Mouse (Mus musculus): ENCODE data around the gene Olfr1222. TPM values are rescaled to one million over a fixed set of nuclear protein-coding genes. Genes with fewer than 3 reads are reported as not detected.
"Not testable (repeated sequence)": the region's sequence is repeated elsewhere in the genome, so short reads cannot be mapped to it uniquely, and the experiment has no call there.

The Olfr1222 gene
- 1.5 TPM in 1 of 2 replicates, not detected in the other for total RNA-seq (2017)

DNA sequence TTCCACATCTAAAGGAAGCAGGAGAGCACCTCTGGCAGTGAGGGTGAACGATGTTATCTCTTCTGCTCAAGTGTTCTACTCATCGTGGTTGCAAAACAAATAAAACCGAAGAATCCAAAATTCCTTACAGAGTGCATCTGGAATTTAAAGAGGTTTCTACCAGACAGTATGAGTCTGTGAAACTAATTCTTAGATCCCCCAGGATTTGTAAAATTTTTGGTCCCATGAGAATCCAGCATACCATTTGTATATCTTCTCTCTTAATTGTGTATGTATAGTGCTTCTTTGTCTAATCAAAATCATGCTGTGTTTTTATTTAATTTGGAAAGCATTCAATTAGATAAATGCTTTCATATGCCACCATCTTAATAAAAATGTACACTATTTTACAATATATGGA is at the start of gene Olfr1222:
TSS of gene Olfr1222 (minus strand) at position 101 of the 400 bp plus-strand sequence.
- no peak for ATAC-seq (ENCODE audit: extremely low read depth, insufficient number of reproducible peaks, low FRiP score, poor library complexity, severe bottlenecking)

DNA sequence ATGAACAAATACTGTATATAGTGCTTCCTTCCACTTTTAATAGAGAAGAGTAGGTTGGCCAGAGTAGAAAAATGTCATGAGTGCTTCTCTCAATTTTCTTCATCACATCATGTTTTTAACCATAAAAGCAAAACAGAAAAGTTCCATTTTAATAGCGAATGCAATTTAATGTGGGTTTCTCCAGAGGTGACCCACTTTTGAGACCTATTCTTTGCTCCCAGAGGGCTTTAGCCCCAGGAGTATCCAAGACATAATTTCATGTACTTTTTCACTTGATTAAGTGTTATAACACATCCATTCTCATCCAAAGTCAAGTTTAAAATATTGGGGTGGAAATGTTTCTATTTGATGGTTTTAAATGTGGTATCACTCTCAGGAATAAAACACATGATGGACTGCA is 41.7 kb upstream of the Olfr1222 start, which contains the start of gene Olfr1225:
TSS of gene Olfr1225 (minus strand) at position 101 of the 400 bp plus-strand sequence.
- ATAC-seq (ENCODE audit: extremely low read depth, insufficient number of reproducible peaks, low FRiP score, poor library complexity, severe bottlenecking), result no peak

DNA sequence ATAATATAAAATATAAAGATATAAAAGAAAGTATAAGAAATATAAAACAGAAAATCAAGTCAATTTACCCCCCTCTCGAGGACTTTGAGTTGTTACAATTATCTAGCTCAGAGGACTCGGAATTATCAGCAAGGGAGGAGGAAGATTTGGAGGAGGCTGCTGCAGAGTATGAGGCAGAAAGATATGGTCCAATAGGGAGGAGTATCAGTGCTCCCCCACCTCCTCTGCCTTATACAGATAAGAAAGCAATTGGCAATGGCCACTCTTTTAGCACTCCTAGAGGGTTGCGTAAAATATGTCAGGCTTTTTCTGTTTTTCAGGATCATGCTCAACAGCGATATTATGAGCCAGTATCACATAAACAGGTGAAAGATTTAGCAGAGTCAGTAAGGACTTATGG is 31.9 kb upstream of the Olfr1222 start:
- ATAC-seq (ENCODE audit: extremely low read depth, insufficient number of reproducible peaks, low FRiP score, poor library complexity, severe bottlenecking), result not testable (repeated sequence)

DNA sequence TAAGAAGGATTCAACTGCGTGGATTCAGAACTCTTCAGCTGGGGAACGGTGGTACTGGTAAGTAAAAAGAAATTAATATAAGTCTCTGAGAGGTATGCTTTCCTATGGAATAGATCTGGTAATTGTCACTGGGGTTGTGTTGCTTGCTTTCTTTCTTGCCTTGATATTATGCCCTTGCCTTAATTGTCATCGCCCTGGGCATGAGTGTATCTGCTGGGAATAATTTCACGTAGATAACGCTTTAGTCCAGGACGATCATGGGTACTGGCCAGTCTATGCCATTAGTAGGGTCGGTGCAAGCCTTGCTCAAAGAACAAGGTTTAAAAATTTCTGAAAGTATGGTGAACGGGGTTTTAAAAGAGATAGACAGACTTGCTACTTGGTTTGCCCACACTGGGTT is 31.1 kb upstream of the Olfr1222 start, which contains the start of gene Olfr1224-ps1:
TSS of gene Olfr1224-ps1 (minus strand) at position 101 of the 400 bp plus-strand sequence.
- not testable (repeated sequence) for ATAC-seq (ENCODE audit: extremely low read depth, insufficient number of reproducible peaks, low FRiP score, poor library complexity, severe bottlenecking)

DNA sequence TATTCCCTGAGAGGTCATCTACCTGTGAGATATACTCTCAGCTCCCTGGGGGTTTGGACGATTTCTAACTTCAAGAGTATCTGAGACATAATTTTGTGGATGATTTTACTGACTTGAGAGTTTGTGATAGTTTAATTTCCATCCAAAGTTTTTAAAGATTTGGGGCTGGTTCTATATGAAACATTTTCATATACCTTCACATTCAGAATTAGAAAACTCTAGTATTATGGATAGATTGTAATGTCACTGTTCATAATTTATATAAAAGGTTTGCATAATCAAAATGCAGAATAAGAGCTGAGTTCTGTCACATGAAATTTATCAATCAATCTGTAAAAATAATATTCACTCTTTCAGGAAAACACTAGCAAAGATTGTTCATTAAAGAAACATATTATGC is 18.6 kb upstream of the Olfr1222 start, which contains the start of gene Olfr1223:
TSS of gene Olfr1223 (minus strand) at position 101 of the 400 bp plus-strand sequence.
- ATAC-seq (ENCODE audit: extremely low read depth, insufficient number of reproducible peaks, low FRiP score, poor library complexity, severe bottlenecking), result no peak

DNA sequence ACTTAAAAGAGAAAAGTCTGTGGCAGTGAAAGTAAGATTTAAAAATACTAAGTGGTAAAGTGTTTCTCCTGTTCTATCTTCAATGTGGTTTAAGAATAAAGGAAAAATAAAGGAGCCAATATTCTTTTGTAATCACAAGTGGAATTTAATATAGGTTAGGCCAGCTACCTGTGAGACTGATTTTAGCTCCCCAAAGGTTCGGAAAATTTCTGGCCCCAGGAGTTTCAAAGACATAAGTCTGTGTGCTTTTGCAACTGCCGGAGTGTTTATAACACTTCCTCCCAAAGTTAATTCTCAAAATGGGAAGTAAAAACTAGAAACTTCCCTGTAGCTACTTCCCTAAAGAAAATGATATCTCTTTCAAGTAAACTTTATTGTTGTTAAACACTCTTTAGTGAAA is 15.7 kb downstream of the Olfr1222 start, which contains the start of gene Olfr1221:
TSS of gene Olfr1221 (minus strand) at position 101 of the 400 bp plus-strand sequence.
- no peak for ATAC-seq (ENCODE audit: extremely low read depth, insufficient number of reproducible peaks, low FRiP score, poor library complexity, severe bottlenecking)

DNA sequence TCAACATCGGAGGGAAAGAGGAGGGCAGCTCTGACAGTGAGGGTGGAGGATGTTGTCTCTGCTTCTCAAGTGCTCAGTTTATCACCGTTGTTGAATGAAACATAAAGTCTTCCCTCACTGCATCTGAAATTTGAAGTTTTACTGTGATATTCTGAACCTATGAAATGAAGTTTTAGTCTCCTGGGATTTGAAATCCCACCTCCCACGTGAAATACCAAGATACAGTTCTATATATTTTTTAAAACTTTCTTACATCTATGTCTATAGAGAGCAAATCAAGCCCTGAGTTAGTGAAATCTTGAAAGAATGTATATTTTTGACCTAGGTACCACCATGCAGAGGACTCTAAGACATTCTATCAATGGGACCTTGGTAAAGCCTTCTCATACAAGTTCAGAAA is 26.1 kb downstream of the Olfr1222 start, which contains the start of gene Olfr1220:
TSS of gene Olfr1220 (minus strand) at position 101 of the 400 bp plus-strand sequence.
- ATAC-seq (ENCODE audit: extremely low read depth, insufficient number of reproducible peaks, low FRiP score, poor library complexity, severe bottlenecking), result no peak

DNA sequence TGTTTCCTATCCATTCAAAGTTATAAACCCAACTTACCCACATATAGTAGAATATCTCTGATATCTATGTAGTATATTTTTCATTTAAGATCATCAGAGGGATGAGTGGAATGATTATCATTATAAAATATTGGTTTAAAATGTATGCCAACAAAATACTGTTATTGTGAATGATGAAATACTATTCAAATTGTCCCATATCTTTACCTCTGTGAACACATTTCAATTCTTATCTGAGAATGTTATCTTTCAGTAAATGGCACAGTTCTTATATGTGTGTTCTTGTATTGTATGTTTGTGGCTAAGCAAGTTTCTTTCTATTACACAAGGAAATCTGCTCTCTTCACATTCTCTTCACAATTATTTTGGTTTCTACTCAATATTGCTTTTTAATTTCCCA is 27.2 kb downstream of the Olfr1222 start:
- ATAC-seq (ENCODE audit: extremely low read depth, insufficient number of reproducible peaks, low FRiP score, poor library complexity, severe bottlenecking), result no peak

DNA sequence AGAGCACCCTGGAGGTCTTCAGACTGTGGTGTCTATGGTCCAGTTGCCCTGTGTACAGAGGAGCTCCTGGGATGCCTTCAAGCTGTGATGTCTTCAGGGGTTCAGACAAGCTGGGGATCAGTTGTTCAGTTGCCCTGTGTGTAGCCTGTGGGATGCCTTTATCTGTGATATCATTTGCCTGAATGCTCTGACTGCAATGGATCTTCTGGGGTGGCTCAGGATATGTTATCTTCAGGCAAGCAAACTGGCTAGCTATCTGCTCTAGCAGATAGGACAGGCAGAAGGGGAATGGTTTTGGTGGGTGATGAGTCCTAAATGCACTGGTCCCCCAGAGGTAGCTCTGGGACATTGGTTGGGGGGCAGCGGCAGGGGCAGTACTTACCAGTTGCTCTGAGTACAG is 39.0 kb downstream of the Olfr1222 start:
- no peak for ATAC-seq (ENCODE audit: extremely low read depth, insufficient number of reproducible peaks, low FRiP score, poor library complexity, severe bottlenecking)

DNA sequence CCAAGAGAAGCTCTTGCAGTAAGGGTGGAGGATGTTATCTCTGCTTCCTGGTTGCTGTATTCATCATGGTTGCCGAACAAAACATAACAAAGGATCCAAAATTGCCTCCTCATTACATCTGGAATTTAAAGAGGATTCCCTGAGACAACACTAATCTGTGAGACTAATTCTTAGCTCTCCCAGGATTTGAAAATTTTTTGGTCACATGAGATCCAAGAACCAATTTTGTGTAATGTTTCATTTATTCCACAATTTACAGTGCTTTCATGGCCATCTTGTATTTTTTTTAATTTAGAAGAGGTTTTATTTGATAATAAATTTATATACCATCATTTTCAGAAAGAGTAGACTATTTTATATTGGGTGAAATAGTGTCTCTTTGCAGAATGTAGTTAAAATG is 49.4 kb downstream of the Olfr1222 start, which contains the start of gene Olfr1219:
TSS of gene Olfr1219 (minus strand) at position 101 of the 400 bp plus-strand sequence.
- ATAC-seq (ENCODE audit: extremely low read depth, insufficient number of reproducible peaks, low FRiP score, poor library complexity, severe bottlenecking), result no peak

DNA sequence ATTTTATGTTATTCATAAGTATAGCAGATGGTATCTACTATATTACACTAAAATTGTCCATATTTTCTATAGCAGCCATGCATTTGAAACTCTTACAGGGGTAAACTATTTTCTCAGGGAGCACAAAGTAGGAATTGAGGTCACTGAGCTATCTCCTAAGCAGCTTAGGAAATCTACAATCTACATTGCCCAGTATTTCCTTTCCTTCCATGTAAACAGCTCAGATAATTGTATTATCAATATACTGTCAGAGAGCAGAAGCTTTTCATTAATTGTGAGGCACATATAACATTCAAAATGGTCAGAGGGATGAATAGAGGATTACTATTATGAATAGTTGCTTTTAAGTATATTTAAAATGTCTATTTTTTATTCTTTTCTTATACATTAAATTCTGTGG is 51.4 kb downstream of the Olfr1222 start:
- ATAC-seq (ENCODE audit: extremely low read depth, insufficient number of reproducible peaks, low FRiP score, poor library complexity, severe bottlenecking), result no peak

Other genes with a start within 250 kb of the Olfr1222 start
- 0.25 TPM in 1 of 2 replicates, not detected in the other for gene Olfr1208, start 230.7 kb downstream of the Olfr1222 start, total RNA-seq (2017)
- gene Olfr1209, start 217.9 kb downstream of the Olfr1222 start, total RNA-seq (2017), result not detected in 2 replicates
- gene Olfr1211, start 194.9 kb downstream of the Olfr1222 start, total RNA-seq (2017), result not detected in 2 replicates
- not detected in 2 replicates for gene Olfr1212, start 179.1 kb downstream of the Olfr1222 start, total RNA-seq (2017)
- not detected in 2 replicates for gene Gm13762, start 152.8 kb downstream of the Olfr1222 start, total RNA-seq (2017)
- not detected in 2 replicates for gene Olfr1214, start 140.4 kb downstream of the Olfr1222 start, total RNA-seq (2017)
- gene Olfr1215, start 126.1 kb downstream of the Olfr1222 start, total RNA-seq (2017), result not detected in 2 replicates
- not detected in 2 replicates for gene Olfr1216, start 114.7 kb downstream of the Olfr1222 start, total RNA-seq (2017)
- gene Olfr1217, start 101.0 kb downstream of the Olfr1222 start, total RNA-seq (2017), result not detected in 2 replicates
- not detected in 2 replicates for gene Olfr1218, start 71.9 kb downstream of the Olfr1222 start, total RNA-seq (2017)
- gene Olfr1219, start 49.5 kb downstream of the Olfr1222 start, total RNA-seq (2017), result not detected in 2 replicates
- gene Olfr1220, start 26.2 kb downstream of the Olfr1222 start, total RNA-seq (2017), result not detected in 2 replicates
- gene Olfr1221, start 15.8 kb downstream of the Olfr1222 start, total RNA-seq (2017), result not detected in 2 replicates
- not detected in 2 replicates for gene Olfr1223, start 18.5 kb upstream of the Olfr1222 start, total RNA-seq (2017)
- not detected in 2 replicates for gene Olfr1224-ps1, start 31.0 kb upstream of the Olfr1222 start, total RNA-seq (2017)
- not detected in 2 replicates for gene Olfr1225, start 41.6 kb upstream of the Olfr1222 start, total RNA-seq (2017)
- gene Olfr1226, start 67.0 kb upstream of the Olfr1222 start, total RNA-seq (2017), result not detected in 2 replicates
- gene Olfr1228, start 121.0 kb upstream of the Olfr1222 start, total RNA-seq (2017), result not detected in 2 replicates
- 0.12 TPM in 1 of 2 replicates, not detected in the other for gene Olfr1229, start 155.0 kb upstream of the Olfr1222 start, total RNA-seq (2017)
- gene Olfr1230, start 164.2 kb upstream of the Olfr1222 start, total RNA-seq (2017), result not detected in 2 replicates
- not detected in 2 replicates for gene Olfr1231, start 174.0 kb upstream of the Olfr1222 start, total RNA-seq (2017)
- gene Olfr1232, start 196.6 kb upstream of the Olfr1222 start, total RNA-seq (2017), result 1.0 TPM in 1 of 2 replicates, not detected in the other
- gene Olfr1233, start 209.3 kb upstream of the Olfr1222 start, total RNA-seq (2017), result 0.12 TPM in 1 of 2 replicates, not detected in the other
- 0.23 TPM in 1 of 2 replicates, not detected in the other for gene Olfr1234, start 231.8 kb upstream of the Olfr1222 start, total RNA-seq (2017)